Mouse (Mus musculus) heart, postnatal 10 days (tissue): Measurements from ENCODE around the gene Vrtn. TPM values are rescaled to one million over a fixed set of nuclear protein-coding genes. Genes with fewer than 3 reads are reported as not detected.

Experiments used
- DNase-seq, 2 experiments: peaks; one replicate each; pipeline ENCODE4 v3.0.0; 2021
- intact Hi-C: fragments of 180-260 bp; cut with DNase I; formaldehyde crosslinking; loops from one replicate; pipeline ENCODE4 v1.15.1; 2025
- total RNA-seq, 2 experiments: library from RNA; stranded (reverse); gene quantifications; 2 replicates each; pipeline ENCODE4 v1.2.3; 2021

Gene Vrtn
- not detected for total RNA-seq

DNA sequence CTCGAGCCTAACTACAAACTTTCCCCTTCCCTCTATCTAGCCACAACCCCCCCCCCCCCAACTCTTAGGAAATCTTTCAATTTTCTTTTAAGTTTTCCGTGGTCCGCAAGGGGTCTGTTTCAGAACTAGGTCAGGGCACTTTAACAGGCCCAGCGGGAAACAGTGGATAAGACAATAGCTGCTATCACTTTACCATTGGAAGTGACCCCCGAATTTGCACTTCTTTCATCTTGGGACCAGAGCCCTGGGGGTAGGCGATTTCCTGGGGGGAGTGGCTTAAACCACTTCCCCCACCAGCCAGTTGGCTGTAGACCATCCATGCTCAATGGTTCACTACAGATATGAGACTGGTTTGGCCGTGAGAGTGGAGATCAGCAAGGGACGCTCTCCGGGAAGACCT, at the start of gene Vrtn:
Gene Vrtn (plus strand): TSS at position 366 of the 400 bp plus-strand sequence.
- no peak for DNase-seq
- intact Hi-C loops = no loop called here

DNA sequence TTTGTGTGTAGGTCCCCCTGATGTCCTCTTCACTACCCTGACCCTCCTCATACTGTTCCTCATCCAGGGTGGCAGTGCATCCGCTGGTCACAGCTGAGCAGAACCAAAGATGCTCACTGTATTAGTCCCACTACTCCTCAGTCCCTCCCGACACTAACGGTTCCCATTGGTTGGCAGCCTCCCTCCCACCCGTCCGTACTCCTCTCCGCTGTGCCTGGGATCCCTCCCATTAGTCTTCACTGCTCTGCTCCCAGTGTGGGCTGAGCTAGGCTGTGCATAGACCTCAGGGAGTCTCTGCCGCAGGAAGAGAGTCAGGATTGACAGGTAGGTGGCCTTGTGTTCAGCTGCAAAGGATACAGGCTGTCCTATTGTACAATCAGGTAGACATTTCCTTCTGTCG, 42.5 kb upstream of the Vrtn start:
- DNase-seq = no peak
- intact Hi-C loops = no loop called here

DNA sequence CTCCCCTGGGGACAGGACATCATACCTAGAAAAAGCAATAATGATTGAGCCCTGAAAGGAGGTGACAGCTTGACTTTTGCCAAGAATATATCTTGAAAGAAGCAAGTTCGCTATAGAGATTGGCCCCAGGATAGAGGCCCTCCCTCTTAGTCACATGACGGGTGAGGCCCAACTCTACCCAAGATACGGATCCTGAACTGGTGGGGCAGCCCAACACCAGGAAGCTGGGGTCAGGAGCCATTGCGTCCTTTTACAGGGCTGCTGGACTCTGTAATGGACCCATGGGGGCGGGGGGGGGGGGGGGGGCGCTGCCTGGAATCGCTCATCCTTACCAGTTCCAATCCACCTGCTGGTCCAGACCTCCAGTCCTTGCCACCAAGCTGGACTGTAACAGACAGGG, 36.8 kb upstream of the Vrtn start:
- no peak for DNase-seq
- intact Hi-C loops = no loop called here

DNA sequence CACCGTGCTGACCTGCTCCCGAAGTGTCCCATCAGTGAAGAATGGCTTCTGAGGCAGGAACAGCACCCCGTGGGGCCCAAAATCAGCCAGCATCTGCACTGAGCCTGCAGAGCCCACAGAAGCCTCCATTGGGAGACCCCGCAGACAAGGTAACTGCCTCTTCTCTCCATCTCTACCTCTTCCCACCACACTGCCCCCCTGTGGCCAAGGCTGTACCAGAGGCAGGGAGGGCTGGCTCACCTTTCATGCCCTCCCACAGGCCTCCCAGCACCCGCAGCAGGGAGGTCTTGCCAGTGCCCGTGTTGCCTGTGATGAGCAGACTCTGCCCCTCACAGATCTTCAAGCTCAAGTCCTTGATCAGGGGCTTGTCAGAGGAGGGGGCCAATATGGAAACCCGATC, 35.0 kb upstream of the Vrtn start:
- intact Hi-C loops = no loop called here
- DNase-seq = no peak

DNA sequence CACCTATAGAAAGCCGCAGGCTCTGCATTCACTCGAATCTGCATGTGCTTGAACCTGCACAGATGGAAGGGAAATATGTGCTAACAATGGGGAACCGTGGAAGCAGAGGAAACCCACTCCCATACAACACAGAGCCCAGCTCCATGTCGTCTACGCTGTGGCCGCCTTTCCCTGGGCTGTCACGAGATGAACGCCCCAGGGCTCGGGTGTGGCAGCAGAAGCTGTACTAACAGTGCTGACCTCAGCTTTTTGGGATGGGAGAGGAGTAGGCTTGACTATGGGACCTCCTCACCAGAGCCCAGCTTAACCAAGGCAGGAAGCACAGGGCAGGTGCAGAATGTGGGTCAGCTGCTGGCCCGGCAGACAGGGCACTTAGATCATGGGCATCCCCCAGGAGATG, 29.1 kb upstream of the Vrtn start:
- intact Hi-C loops = no loop called here

DNA sequence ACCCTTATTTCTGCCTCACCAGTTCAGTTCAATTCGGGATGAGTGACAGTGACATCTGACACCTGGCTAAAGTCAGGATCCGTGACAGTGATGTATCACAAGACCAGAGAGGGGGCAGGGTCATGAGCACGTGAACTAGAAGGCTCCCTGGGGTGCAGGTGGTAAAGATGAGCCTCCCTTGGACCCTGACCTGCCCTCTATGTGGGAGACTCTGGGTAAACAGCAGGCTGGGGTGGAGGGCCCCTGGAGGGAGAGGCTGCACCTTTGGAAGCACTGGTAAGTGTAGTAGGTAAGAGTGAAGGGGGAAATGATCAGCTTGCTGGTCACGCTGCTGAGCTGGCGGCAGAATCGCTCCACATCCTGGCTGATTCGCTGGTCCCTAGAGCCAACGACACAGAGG, 28.3 kb upstream of the Vrtn start:
- DNase-seq = no peak
- intact Hi-C loops = no loop called here

More for the DNA sequence above, 29.1 kb upstream of the Vrtn start:
- DNase-seq = no peak

DNA sequence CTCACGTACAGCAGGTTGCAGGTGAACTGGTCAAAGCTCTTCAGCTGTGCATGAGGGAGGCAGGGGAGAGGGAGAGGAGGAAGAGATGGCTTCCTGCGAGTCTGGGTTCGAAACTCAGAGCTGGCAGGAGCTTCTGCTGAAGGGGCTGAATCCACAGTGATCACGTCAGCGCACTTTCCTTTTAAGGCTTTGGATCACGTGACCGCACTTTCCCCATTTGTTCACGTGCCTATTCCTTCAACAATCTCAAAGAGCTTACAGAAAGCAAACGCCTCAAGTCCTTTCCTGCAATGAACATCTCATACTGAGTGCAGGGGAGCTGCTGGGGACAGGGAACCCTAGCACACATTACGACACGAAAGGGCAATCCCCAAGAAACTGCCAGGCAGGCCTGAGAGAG, 26.8 kb upstream of the Vrtn start:
- intact Hi-C loops = no loop called here
- no peak for DNase-seq

DNA sequence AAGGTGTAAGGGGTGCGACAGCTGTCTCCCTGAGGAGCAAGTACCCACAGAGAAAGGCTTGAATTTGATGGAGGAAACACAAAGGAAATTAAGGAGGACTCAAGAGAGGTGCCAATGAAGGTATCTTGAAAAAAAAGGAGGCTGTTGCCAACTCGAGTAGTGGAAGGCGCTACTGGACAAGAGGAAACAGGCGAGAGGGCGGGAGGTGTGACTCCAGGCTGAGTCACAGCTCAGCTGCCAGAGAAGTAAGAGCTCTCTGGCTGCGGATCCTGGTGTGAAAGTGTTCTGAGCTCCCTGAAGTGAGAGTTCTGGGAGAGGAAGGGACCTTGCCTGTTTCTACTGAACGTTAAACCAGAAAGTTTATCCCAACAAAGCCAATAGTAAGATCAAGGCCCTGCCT, 26.3 kb upstream of the Vrtn start:
- intact Hi-C loops = no loop called here
- no peak for DNase-seq

DNA sequence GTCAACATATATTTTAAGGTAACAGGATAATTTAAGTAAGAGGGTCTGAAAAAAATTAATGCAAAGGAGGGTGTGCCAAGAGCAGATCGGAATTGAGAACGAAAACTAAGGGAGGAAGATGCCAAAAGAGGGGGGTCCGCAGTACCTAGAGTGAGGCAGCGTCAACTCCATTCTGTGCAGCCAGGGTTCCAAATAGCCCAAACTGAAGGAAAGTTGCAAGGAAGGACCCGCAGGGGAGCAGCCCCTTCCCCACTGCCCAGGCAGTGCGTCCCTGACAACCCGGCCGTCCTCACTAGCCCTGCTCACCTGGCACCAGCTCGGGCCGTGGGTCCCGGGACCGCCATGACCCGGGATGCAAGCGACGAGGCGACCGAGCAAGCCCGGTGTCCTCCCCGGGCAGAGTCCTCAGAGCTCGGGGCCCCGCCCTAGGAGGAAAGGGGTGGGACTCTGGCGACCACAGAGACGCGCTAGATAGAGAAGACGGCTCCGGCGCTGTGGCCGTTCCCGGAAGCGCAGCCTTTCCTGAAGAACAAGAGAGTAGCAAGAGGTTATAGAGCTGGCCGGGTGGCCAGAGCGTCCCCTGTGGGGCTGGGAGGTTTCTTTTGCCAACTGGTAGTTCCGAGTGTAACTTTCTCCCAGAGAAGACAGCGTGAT, 23.7 kb upstream of the Vrtn start, which contains the start of gene Abcd4:
Gene Abcd4 (minus strand): TSS at position 437 of the 654 bp plus-strand sequence.
- DNase-seq = peak; percentile 95
- intact Hi-C loops = no loop called here

DNA sequence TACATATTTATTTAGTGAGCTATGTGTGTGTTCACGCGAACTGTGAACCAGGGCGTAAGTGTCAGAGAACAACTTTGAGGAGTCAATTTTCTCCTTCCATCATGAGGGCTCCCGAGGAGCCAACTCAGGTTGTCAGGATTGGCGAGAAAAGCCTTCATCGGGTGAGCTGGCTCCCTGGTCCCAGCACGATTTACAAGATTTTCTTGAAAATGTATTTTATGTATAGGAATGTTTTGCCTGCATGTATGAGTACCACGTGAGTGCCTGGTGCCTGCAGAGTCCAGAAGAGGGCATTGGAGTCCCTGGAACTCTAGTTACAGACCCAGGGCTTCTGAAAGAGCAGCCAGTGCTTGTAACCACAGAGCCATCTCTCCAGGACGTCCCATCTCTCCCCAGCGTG, 23.2 kb upstream of the Vrtn start:
- intact Hi-C loops = no loop called here
- DNase-seq = no peak

DNA sequence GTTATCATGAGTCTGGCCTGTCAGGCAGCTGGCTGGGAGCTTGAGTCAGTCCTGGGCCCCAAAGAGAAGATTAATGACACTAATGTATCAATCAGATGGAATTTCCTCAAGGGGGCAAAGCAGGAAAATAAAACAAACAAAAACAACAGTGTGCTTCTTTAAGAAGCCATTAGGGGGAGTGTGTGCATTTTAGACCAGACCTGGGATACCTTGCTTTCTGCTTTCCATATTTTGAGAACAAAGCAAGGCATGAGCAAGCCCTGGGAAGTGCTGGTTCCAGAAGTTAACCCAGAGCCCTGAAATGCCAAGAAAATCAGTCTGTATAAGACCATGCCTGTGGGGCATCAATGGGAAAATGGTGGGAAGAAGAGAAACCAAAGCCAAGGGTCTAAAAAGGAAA, 19.8 kb upstream of the Vrtn start:
- intact Hi-C loops = no loop called here
- DNase-seq = no peak

DNA sequence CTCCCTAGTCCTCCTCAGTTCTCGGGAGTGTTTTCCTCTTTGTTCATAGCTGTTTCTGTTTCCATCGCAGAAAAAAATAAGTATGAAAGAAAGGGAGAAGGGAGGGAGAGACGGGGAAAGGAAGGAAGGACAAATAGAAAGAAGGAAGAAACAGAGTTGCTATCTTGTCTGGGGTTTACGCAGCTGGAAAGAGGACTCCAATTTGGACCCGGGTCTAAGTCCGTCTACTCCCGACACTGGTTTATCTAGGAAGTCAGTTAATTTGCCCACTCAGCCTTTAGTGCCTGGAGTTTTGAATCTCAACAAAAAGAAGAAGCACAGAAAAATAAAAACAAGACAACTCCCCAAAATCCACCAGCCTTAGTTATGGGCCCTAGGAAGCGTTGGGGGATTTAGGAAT, 16.2 kb upstream of the Vrtn start:
- DNase-seq = no peak
- intact Hi-C loops = no loop called here

DNA sequence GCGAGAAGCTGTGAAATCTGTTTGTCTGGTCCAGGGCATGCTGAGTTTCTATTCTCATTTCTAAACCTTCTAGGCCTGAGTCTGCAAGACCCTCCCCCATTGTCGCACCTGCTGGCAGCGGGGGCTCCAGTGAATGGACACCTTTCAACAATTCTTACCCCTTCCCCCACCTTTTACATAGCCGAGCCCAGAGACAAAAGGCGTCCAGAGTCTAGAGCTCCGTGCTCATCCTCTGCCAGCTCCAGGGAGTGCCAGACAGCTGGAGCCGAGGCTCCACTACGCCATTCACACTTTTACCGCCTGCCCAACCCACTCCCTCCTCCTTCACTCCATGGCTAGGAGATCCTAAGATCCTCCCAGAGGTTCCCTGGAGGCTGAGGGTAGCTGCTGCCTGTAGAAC, 15.7 kb upstream of the Vrtn start:
- intact Hi-C loops = no loop called here
- DNase-seq = no peak

DNA sequence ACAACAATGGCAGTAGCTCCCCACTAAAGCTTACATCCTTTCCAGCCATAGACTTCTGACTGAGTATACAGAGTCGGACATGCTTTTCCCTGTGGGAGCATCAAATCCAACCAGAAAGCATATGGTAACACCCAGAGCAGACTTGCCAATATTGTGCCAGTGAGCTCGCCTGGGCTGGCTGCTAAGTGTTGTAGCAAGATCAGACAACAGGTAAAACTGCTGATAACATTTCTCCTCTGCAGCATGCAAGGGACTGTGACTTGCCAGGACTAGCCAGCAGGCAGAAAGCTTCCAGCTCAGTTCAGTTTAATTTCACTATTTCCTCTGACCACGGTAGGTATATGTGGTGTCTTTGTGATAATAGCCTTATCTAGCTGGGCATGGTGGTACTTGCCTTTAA, 9.0 kb upstream of the Vrtn start:
- intact Hi-C loops = no loop called here
- DNase-seq = no peak

DNA sequence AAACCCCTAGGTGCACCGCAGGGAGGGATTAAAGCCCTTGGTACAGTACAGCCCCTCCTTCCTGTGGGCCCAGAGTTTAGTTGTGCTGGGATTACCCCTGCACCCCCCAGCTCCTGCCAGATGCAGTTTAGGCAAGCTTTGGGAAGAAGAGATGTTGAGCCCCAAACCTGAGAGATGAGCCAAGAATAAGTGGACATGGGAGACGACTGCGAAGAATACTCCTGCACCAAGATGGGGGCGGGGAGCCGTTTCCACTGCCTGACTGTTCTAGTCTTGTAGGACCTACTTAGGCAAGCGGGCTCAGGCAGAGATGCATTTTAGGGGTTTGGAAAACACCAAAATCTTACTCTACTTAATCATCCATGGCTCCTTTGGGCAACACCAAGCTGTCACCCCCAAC, 566 bp upstream of the Vrtn start:
- DNase-seq = no peak

DNA sequence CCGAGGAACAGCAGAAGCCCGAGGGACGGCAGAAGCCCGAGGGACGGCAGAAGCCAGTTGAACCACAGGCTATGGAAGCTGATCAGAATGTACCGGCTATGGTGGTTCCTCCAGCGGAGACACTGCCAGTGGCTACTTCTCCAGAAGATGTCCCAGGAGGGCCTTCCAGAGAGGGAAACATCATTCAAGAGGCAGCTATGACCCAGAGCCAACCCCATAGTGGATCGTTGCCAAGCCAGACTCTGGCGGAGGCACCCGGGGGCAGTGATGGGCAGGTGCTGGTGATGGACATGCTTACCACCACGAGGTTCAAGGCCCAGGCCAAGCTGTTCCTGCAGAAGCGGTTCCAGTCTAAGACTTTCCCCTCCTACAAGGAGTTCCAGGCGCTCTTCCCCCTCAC, 9.4 kb downstream of the Vrtn start:
- intact Hi-C loops = no loop called here

More for the DNA sequence above, 566 bp upstream of the Vrtn start:
- intact Hi-C loops = no loop called here

DNA sequence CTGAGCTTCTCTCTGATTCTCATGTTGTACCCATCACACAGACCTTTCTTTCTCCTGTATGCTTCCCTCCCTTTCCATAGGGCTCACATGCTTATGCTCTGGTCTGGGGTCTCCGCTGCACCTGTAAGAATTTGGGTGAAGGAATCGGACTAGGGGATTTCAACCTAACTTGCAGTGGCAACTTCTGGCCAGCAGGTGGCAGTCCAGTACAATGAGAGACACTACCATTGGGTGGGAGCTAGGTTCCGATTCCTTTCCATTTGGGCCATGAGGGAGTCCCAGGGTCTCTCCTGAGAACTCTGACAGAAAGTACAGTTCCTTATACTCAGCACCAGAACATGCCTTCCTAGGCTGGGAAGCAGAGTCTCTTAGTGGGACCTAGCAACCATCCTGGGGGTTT, 13.1 kb downstream of the Vrtn start:
- peak; percentile 52 to 78 for DNase-seq
- intact Hi-C loops = loop anchor here (1.0 kb wide), 1 partner anchor 101 kb away; no protein-coding TSS in a partner anchor

More for the DNA sequence above, 9.4 kb downstream of the Vrtn start:
- no peak for DNase-seq

DNA sequence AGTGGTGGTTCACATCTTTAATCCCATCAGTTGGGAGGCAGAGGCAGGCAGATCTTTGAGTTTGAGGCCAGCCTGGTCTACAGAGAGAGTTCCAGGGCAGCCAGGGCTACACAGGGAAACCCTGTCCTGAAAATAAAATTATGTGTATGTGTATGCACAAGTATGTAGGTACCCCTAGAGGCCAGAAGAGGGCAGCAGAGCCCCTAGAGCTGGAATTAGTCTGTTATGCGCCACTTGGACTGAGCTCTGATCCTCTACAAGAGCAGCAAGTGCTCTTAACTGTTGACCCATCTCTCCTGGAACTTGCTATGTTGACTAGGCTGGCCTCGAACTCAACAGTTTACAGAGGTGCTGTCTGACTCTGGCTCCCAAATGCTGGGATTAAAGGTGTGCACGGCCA, 29.7 kb downstream of the Vrtn start:
- no peak for DNase-seq
- intact Hi-C loops = loop anchor here (5.0 kb wide), 1 partner anchor 87 kb away; no protein-coding TSS in a partner anchor

DNA sequence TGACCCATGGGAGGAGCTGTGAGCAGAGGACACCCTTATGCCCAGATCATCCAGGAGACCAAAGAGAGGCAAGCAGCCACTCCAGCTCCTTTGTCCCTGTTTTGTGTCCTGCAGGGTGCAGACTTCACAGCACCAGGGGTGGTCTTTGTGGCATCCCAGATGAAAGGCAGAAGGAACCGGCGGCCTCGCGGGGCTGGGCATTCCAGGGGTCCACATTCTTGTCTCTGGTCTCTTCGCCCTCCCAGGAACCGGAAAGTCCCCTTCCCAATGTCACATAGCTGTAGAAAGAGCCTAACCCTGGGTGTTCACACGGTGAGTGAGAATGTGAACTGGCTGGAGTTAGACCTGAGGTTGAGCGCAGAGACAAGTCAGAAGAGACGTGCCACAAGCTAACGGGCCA, 30.8 kb downstream of the Vrtn start:
- DNase-seq = no peak
- intact Hi-C loops = loop anchor here (5.0 kb wide), 1 partner anchor 86 kb away; no protein-coding TSS in a partner anchor

DNA sequence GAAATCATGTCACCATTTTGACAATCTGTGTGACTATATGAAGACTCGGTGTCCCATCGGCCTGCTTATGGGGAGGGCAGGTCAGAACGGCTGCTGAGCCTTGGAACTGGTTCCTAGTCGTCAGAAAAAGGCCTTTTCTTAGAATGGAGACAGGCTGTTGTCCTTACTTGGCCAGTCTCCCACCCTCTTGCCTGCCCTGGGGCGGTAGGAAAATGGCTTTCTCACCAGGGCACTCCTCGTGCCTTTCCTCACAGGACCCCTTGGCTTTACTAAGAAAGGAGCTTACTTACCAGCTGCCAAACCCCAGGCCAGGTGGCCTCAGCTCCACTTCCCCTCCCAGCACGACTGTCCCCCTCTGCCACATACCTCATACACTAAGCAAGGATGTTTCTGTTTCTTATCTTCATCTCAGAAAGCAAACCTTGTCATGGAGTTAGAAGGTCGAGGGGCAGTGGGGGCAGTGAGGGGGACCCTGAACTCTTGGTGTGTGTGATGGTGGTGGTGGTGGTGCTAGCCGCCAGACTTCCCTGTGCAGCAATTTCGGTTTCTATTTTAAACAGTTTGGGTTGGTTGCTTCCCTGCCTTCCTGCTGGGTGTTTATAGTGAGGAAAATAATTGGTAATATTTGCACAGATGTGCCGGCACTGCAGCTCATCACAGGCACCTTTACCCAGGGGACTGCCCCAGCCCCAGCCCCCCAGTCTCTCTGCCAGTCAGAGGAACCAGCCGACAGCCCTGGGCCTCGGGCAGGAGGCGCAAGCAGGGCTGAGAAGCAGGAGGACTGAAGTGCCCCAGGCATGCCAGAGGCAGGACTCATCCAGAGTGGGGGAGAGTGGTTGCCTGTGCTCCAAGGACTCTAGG, 34.1 kb downstream of the Vrtn start:
- intact Hi-C loops = loop anchor here (5.0 kb wide), 1 partner anchor 82 kb away; no protein-coding TSS in a partner anchor
- peak in 1 of 2 experiments; percentile 4 for DNase-seq

DNA sequence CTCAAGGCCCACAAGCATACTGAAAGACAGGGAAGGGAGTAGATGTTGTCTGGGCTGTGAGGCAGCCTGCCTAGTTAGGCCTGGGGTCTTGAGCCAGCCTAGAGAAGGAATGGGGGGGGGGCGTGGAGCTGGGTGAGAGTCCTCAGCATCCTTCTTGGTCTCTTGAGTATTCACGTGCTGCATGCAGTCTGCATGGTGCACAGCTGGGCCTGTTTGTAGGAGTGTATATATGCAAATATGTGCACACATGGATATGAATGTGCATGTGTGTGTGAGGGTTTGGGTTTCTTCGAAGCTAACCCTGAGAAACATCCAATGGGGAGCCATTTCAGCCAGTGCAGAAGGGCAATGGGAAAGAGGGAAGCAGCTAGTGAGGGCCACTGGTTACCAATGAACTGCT, 35.2 kb downstream of the Vrtn start:
- intact Hi-C loops = no loop called here
- DNase-seq = no peak

DNA sequence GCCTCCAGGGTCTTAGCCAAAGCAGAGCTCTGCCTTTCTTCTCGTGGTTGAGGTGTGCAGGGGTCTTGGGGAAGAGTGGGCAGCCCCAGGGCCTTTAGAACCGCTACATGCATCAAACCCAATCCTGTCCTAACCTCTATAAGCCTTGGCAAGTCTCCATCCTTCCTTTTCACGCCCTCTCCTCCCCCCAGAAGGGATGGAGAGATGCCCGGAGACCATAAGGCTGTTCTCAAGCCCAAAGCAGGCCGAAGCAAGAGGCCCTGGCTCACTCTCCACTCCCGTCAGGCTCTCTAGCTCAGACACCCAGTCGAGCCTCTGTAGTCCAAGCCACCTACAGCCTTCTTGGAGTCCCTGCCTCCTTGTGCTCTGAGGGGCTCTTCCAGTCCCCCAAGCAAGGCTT, 43.8 kb downstream of the Vrtn start:
- intact Hi-C loops = no loop called here
- no peak for DNase-seq
